Mouse (Mus musculus): ENCODE measurements at regions not wholly inside any gene's neighbourhood (a gene's known extent, or its start where the extent isn't known, plus 50 kb on each side); places are given as distances from the start of the nearest gene placed in this dataset.

DNA sequence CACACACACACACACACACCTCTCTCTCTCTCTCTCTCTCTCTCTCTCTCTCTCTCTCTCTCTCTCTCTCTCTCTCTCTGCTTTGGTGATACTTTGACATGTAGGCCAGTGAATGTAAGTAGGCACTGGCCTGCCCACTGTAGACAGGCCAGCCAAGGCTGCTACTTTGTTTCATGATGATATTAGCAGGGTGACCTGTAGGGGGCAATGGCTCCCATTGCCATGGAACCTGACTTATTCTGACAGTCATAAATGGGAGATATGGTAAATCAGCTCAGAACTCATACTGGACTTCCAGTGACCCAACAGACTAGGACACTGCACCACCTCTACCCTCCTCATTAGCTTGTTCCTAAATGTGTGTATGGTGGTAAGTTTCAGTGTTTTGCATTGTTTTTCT lies 235.0 kb upstream of the Gm10192 start:
- H3K27me3 ChIP-seq (replicated peaks; ENCODE audit: control insufficient read depth, insufficient read depth, low read length) = no peaks in the 10 kb centered on the region
- no peaks in the 10 kb centered on the region for H3K9me3 ChIP-seq (ENCODE audit: control insufficient read depth, low read length)
- no peak overlapping the region for H3K27ac ChIP-seq (ENCODE audit: low read length)
- H3K4me3 ChIP-seq (replicated peaks; ENCODE audit: low read length) = no peak overlapping the region
- no peak overlapping the region for H3K9ac ChIP-seq (replicated peaks; ENCODE audit: low read depth, low read length)
- H3K4me1 ChIP-seq (replicated peaks; ENCODE audit: control insufficient read depth, insufficient read depth, low read length) = peaks cover 4% of the 10 kb centered on the region; the same call in 1 of the 2 replicates
- ATAC-seq = no peak
- no peak overlapping the region for H3K4me2 ChIP-seq (ENCODE audit: low read length)
- H3K36me3 ChIP-seq (ENCODE audit: control insufficient read depth, insufficient read depth) = no peaks in the 10 kb centered on the region

DNA sequence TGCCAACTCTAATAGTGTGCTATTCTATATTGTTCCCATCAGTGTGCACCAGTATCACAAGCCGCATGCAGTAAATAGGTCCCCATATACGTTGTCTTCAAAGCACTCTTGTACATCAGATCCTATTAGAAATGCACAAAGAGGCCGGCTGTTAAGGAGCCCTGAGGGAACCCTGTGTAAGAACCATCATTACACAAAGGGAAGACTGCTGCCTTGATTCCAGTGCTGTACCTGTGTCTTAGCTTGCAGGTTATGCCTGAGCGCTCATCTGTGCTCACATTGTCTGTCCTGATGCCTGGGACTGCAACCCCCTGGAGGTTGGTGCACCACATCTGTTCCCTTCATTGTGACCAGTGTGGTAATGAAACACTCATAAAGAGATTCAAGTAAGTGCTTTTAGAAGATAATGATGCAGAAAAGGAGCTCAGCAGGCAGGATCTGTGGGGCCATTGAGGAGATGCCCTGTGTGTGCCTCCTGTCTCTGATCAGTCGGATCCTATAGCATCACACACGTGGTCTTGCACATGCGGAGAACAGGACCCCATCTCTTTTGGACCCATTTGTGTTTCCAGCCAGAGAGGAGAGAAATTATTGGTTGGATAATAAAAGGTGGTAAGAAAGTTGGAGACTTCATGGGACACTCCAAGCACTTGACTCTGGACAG lies 225.8 kb upstream of the Gm10192 start:
- Histone ChIP-seq H3K27ac (ENCODE audit: low read length) (no peak overlapping the region), H3K9ac (replicated peaks; ENCODE audit: low read depth, low read length) (no peak overlapping the region), H3K9me3 (ENCODE audit: control insufficient read depth, low read length) (no peaks in the 10 kb centered on the region), H3K36me3 (ENCODE audit: control insufficient read depth, insufficient read depth) (no peaks in the 10 kb centered on the region), H3K4me3 (replicated peaks; ENCODE audit: low read length) (no peak overlapping the region), H3K4me2 (ENCODE audit: low read length) (no peak overlapping the region), H3K27me3 (replicated peaks; ENCODE audit: control insufficient read depth, insufficient read depth, low read length) (no peaks in the 10 kb centered on the region), H3K4me1 (replicated peaks; ENCODE audit: control insufficient read depth, insufficient read depth, low read length) (no peaks in the 10 kb centered on the region)
- ATAC-seq = no peak
- 27% methylated on average over 7 of the region's 7 CpGs for WGBS

- no peaks in the 10 kb centered on the region for H3K36me3 ChIP-seq (ENCODE audit: control insufficient read depth, insufficient read depth)
- H3K4me2 ChIP-seq (ENCODE audit: low read length) = no peak overlapping the region
- H3K4me1 ChIP-seq (replicated peaks; ENCODE audit: control insufficient read depth, insufficient read depth, low read length) = no peaks in the 10 kb centered on the region
- WGBS = 73% methylated on average over 3 of the region's 3 CpGs
- no peak overlapping the region for H3K9ac ChIP-seq (replicated peaks; ENCODE audit: low read depth, low read length)
- ATAC-seq = no peak
- H3K27ac ChIP-seq (ENCODE audit: low read length) = no peak overlapping the region
- no peaks in the 10 kb centered on the region for H3K27me3 ChIP-seq (replicated peaks; ENCODE audit: control insufficient read depth, insufficient read depth, low read length)
- no peaks in the 10 kb centered on the region for H3K9me3 ChIP-seq (ENCODE audit: control insufficient read depth, low read length)
- H3K4me3 ChIP-seq (replicated peaks; ENCODE audit: low read length) = no peak overlapping the region
Observed at GRCm38 (mm10) chr4:97394697-97395280, 211.8 kb upstream of the Gm10192 start.

DNA sequence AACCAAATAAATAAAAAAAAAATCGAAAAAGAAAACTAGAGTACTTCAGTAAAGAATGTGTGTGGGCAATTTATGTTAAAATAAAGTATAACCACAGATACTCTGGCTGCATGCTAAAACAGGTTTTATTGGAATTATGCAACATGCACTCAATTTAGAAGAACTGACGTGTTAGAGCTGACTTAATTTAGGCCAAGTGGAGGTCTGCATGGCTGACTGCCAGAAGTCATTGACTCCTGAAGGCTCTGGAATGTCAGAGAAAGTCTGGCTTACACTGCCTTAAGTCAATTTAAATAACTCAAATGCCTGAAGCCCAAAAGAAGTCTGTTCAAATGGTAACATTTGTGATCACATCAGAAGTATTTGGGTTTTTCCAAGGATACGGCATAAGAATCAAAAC lies 198.1 kb upstream of the Gm10192 start:
- ATAC-seq = no peak
- H3K4me1 ChIP-seq (replicated peaks; ENCODE audit: control insufficient read depth, insufficient read depth, low read length) = peaks cover 7% of the 10 kb centered on the region
- H3K36me3 ChIP-seq (ENCODE audit: control insufficient read depth, insufficient read depth) = no peaks in the 10 kb centered on the region
- H3K27me3 ChIP-seq (replicated peaks; ENCODE audit: control insufficient read depth, insufficient read depth, low read length) = 0 out of 2 replicates have a peak, but pooled peaks cover 2% of the 10 kb centered on the region
- 68% methylated on average over 3 of the region's 3 CpGs for WGBS
- H3K27ac ChIP-seq (ENCODE audit: low read length) = no peak overlapping the region
- H3K4me2 ChIP-seq (ENCODE audit: low read length) = no peak overlapping the region
- H3K9me3 ChIP-seq (ENCODE audit: control insufficient read depth, low read length) = no peaks in the 10 kb centered on the region
- H3K9ac ChIP-seq (replicated peaks; ENCODE audit: low read depth, low read length) = no peak overlapping the region
- H3K4me3 ChIP-seq (replicated peaks; ENCODE audit: low read length) = no peak overlapping the region

GRCm38 (mm10) chr4:97377593-97378542 lies 194.9 kb upstream of the Gm10192 start:
- Histone ChIP-seq H3K4me1 (replicated peaks; ENCODE audit: control insufficient read depth, insufficient read depth, low read length) (peaks cover 7% of the 10 kb centered on the region), H3K9ac (replicated peaks; ENCODE audit: low read depth, low read length) (no peak overlapping the region), H3K4me2 (ENCODE audit: low read length) (no peak overlapping the region), H3K36me3 (ENCODE audit: control insufficient read depth, insufficient read depth) (no peaks in the 10 kb centered on the region), H3K9me3 (ENCODE audit: control insufficient read depth, low read length) (no peaks in the 10 kb centered on the region), H3K27me3 (replicated peaks; ENCODE audit: control insufficient read depth, insufficient read depth, low read length) (0 out of 2 replicates have a peak, but pooled peaks cover 2% of the 10 kb centered on the region), H3K4me3 (replicated peaks; ENCODE audit: low read length) (no peak overlapping the region), H3K27ac (ENCODE audit: low read length) (no peak overlapping the region)
- peak; percentile 91 for ATAC-seq
- 14% methylated on average over 8 of the region's 8 CpGs for WGBS

GRCm38 (mm10) chr4:97360473-97360872 lies 177.5 kb upstream of the Gm10192 start:
- Histone ChIP-seq H3K9me3 (ENCODE audit: control insufficient read depth, low read length) (0 out of 2 replicates have a peak, but pooled peaks cover 3% of the 10 kb centered on the region), H3K4me2 (ENCODE audit: low read length) (no peak overlapping the region), H3K36me3 (ENCODE audit: control insufficient read depth, insufficient read depth) (no peaks in the 10 kb centered on the region), H3K27me3 (replicated peaks; ENCODE audit: control insufficient read depth, insufficient read depth, low read length) (no peaks in the 10 kb centered on the region), H3K9ac (replicated peaks; ENCODE audit: low read depth, low read length) (no peak overlapping the region), H3K4me1 (replicated peaks; ENCODE audit: control insufficient read depth, insufficient read depth, low read length) (0 out of 2 replicates have a peak, but pooled peaks cover 4% of the 10 kb centered on the region), H3K27ac (ENCODE audit: low read length) (no peak overlapping the region), H3K4me3 (replicated peaks; ENCODE audit: low read length) (no peak overlapping the region)
- no peak for ATAC-seq
- WGBS = 94% methylated on average over 2 of the region's 2 CpGs

GRCm38 (mm10) chr4:97357958-97358357 lies 175.0 kb upstream of the Gm10192 start:
- Histone ChIP-seq H3K9me3 (ENCODE audit: control insufficient read depth, low read length) (0 out of 2 replicates have a peak, but pooled peaks cover 3% of the 10 kb centered on the region), H3K4me2 (ENCODE audit: low read length) (no peak overlapping the region), H3K27me3 (replicated peaks; ENCODE audit: control insufficient read depth, insufficient read depth, low read length) (no peaks in the 10 kb centered on the region), H3K27ac (ENCODE audit: low read length) (no peak overlapping the region), H3K4me1 (replicated peaks; ENCODE audit: control insufficient read depth, insufficient read depth, low read length) (0 out of 2 replicates have a peak, but pooled peaks cover 4% of the 10 kb centered on the region), H3K36me3 (ENCODE audit: control insufficient read depth, insufficient read depth) (no peaks in the 10 kb centered on the region), H3K9ac (replicated peaks; ENCODE audit: low read depth, low read length) (no peak overlapping the region), H3K4me3 (replicated peaks; ENCODE audit: low read length) (no peak overlapping the region)
- ATAC-seq = no peak
- 9% methylated on average over 1 of the region's 1 CpGs for WGBS

GRCm38 (mm10) chr4:97346799-97347198 lies 163.8 kb upstream of the Gm10192 start:
- 78% methylated on average over 3 of the region's 3 CpGs for WGBS
- no peak for ATAC-seq
- Histone ChIP-seq H3K27me3 (replicated peaks; ENCODE audit: control insufficient read depth, insufficient read depth, low read length) (no peaks in the 10 kb centered on the region), H3K9me3 (ENCODE audit: control insufficient read depth, low read length) (no peaks in the 10 kb centered on the region), H3K4me2 (ENCODE audit: low read length) (no peak overlapping the region), H3K27ac (ENCODE audit: low read length) (no peak overlapping the region), H3K9ac (replicated peaks; ENCODE audit: low read depth, low read length) (no peak overlapping the region), H3K4me1 (replicated peaks; ENCODE audit: control insufficient read depth, insufficient read depth, low read length) (no peaks in the 10 kb centered on the region), H3K4me3 (replicated peaks; ENCODE audit: low read length) (no peak overlapping the region), H3K36me3 (ENCODE audit: control insufficient read depth, insufficient read depth) (no peaks in the 10 kb centered on the region)

DNA sequence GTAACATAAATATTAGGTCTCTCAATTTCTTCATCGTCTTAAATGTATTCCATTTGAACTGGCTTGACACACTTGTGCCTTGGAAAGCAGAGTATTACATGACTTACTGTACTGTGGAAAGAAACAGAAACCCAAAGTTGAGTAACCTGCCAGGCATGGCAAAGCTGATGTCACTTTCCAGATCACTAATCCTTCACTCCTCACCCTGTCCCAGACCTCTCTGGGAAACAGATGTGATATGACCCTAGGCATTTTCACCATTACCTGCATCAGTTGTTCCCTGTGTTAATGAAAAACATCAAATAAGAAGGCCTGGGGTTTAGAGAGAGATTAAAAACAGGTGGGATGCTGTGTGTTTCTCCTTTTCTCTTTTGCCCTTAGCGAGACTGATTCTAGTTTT lies 161.4 kb upstream of the Gm10192 start:
- WGBS = 82% methylated on average over 2 of the region's 2 CpGs
- Histone ChIP-seq H3K36me3 (ENCODE audit: control insufficient read depth, insufficient read depth) (no peaks in the 10 kb centered on the region), H3K4me1 (replicated peaks; ENCODE audit: control insufficient read depth, insufficient read depth, low read length) (no peaks in the 10 kb centered on the region), H3K27me3 (replicated peaks; ENCODE audit: control insufficient read depth, insufficient read depth, low read length) (no peaks in the 10 kb centered on the region), H3K4me2 (ENCODE audit: low read length) (no peak overlapping the region), H3K9me3 (ENCODE audit: control insufficient read depth, low read length) (no peaks in the 10 kb centered on the region), H3K27ac (ENCODE audit: low read length) (no peak overlapping the region), H3K4me3 (replicated peaks; ENCODE audit: low read length) (no peak overlapping the region), H3K9ac (replicated peaks; ENCODE audit: low read depth, low read length) (no peak overlapping the region)
- no peak for ATAC-seq
